Mouse (Mus musculus): ENCODE measurements around the gene Eri3.

Eri3 gene

DNA sequence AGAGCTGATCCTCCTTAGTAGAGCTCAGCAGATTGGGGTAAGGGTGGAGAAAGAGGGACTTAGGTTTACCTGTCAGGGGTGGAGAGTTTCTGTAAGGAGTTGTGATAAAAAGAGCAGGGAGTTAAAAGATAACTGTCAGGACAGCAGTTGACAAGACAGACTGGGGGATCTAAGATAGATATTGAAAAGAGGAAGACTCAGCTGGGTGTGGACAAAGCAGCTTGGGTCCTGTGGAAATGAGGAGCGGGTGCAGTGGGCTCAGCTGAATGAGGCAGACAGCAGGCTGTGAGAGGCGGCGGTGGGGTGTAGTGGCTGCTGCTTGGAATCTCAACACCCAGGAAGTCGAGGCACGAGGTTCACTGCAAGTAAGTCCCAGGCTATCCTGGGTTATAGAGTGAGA, 72.1 kb downstream of the Eri3 start:
- DNase-seq (ENCODE audit: low read depth, low spot score): no peak

DNA sequence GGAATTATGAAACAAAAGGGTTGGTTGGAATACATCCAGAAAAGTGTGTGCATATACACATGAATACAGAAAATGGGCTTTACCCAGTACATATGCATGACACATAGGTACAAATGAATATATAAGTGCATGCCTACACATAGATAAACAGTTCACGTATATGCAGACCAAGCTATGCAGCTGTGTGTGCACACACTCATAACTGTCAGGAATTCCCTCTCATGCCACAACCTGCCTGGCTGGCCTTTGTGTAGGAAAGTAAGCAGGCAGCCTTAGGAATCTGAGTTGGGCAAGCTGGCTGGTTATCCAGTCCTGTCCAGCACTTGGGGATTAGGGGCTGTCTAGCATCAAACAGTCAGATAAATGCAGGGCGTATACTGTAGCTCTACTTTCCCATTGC, 72.9 kb downstream of the Eri3 start:
- no peak for DNase-seq (ENCODE audit: low read depth, low spot score)

DNA sequence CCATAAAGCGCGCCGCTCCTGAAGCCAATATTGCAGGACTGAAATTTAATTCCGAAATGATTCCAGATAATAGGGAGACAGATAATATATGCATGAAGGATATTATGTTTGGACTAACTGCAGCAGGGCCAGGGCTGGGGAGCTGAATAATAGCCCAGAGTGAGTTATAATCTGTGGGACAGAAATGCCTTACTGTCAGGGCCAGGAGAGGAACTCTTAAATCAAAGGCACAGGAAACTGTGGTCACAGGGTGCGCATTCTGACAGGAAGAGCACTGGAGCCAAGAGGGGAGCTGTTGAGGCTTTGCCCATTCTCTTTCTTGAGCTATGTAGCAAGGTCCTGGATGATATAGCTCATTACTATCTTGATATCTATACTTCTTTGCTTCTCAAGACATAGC, 74.5 kb downstream of the Eri3 start:
- DNase-seq (ENCODE audit: low read depth, low spot score): no peak

DNA sequence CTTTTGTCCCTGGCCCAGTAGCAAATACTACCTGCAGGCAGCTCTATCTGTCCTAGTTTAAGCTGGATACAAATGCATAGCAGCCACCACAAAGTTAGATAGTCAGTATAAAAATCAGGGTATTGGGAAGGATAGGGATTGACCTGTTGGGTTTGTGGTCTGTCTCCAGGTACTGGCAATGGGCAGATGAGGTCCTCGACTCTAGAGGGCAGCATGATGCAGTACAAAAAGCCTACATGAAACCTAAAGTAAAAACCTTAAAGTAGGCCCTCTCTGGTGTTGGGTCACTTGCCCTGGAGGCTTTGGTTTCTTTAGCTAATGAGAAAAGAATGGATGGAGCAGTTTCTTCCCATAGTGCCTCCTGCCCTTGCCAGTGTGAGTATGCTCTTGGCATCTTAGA, 78.3 kb downstream of the Eri3 start:
- DNase-seq (ENCODE audit: low read depth, low spot score): no peak

DNA sequence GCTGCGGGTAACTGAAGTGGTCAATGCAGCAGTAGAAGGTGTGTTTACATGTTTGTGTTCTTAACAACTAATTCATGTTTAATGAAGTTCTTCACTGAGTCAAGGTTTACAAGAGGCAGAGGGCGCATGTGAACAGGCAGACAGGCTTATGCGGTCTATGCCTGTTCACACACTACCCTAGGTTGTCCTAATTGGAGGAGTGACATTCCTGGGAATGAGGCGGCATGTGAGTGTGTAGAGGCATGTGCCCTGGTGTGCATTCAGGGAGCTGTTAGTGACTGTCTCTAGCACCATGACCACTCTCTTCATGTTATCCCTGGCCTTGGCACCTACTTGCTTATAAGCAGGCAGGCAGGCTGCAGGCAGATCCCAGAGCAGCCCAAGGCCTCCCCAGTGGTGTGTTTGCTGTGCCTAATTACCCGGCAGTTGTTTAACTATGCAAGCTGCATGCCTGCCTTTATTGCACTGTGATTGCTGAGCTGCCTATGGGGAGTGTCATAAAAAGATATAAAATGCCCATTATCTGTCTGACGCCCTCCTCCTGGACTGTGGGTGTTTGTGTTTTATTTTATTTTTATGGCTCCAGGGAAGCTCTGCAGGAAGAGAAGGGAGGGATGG, 80.0 kb downstream of the Eri3 start:
- DNase-seq (ENCODE audit: low read depth, low spot score): no peak

DNA sequence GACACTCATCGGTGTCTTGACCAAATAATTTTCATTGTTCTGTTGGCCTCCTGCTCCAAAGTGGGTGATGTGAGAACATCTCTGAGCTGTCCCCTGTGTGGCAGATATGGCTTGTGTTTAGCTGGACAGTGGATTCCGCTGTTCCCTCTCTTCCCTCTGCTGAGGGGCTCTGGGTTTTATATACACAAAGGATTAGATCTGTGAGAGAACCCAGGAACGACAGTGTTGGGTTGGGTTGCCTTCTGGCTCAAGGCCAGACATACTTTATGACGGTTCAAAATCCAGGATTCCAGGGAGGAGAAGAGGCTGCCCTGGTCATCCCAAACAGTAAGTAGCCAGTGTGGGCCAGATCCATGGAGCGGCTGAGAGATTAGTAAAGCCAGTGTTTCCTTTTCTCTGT, 83.4 kb downstream of the Eri3 start:
- DNase-seq (ENCODE audit: low read depth, low spot score): no peak

DNA sequence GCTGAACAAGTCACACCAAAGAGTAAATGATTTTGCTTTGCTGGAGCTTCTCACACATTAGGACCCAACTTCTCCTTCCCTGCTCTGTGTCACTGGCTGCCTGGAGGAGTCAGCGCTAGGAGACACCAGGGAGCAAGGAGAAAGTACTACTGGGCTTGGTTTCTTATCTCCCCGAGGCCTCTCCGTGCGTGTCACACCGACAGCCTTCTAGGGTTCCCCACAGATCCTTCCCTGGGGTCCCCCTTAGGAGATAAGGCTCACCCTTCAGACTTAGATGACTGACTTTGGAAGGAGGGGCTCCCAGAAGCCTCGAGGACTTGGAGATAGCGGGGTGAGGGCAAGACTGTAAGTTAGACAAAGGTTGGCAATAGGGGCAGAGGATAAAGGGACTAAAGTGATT, 84.5 kb downstream of the Eri3 start:
- no peak for DNase-seq (ENCODE audit: low read depth, low spot score)

DNA sequence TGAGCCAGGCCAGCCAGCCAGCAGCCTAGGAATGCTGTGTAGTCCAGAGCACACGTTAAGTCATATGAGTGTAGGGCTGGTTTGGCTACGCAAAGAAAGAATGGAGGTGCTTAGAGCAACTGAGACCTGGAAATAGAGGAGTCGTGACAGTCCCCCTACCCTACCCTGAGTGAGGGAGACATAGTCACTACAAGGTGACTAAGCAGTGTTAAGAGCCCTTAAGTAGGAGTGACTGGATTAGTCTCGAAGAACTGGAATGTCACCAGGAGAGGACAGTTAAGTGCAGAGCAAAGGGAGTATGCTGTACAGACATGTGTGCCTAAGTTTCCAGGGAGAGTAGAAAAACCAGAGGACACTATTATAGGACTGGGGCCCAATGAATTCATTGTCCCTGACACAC, 86.0 kb downstream of the Eri3 start:
- no peak for DNase-seq (ENCODE audit: low read depth, low spot score)

DNA sequence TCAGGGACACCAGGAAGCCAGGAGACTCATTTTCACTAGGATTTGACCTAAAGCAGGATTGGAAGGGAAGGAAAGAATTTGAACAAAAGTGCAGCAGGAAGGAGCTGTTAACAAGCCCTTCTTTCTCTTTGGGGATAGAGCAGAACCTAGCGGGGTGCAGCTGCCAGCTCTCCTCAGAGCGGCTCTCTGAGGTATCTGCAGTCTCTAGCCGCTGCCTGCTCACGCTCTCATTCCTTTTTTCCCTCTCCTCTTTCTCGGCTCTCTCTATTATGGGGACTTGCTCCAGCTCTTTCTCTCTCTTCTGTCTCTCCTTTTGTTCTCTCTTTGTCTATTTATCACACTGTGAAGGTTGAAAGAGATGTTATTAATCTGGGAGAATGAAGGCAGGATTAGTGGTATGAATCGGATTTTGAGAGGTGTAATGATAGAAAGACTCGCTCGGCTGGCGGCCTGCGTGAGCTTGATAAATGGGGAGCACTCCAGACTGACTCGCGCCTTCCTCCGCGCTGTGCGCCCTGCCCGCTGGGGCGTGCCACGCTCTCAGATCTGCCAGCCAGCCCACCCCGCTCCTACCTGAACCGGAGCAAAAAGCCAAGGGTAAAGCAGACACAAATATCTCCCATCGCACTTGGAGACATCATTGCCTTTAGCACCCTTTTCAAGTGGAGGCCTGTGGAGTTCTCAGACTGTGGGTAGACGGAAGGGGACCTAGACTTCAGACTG, 86.9 kb downstream of the Eri3 start:
- no peak for DNase-seq (ENCODE audit: low read depth, low spot score)

DNA sequence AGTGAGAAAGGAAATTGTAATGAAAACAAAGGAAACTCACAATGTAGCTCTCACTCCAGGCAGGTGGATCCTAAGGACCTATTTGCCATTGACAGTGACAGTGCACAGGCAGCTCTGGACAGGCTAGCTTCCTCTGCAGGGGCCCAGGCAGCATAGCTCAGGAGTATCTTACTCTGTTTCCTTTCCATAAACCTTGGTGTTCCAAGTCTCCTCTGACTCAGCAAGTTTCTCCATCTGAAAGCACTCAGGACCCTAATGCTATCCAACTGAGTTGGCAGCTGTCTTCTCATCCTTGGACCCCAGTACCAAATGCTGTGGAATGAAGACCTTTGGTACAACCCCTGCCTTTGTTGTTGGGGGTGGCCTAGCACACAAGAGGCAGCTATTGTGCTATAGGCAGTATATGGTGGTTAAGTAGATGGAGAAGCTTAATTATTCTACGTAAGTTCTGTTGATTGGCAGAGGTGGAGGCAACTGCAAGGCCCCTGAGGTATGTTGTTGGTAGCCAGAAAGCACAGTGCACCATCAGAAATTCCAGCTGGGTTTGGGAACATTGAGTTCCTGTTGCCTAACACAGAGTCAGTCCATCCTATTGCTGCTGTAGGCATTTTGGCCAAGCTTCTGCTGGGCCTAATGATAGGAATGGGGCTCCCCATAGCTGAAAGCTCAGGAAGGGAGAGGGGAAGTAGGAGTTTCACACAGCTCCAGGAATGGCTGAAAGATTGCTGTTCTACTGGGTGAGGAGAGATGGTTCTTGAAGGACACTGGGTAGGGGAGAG, 90.9 kb downstream of the Eri3 start:
- DNase-seq (ENCODE audit: low read depth, low spot score): no peak

DNA sequence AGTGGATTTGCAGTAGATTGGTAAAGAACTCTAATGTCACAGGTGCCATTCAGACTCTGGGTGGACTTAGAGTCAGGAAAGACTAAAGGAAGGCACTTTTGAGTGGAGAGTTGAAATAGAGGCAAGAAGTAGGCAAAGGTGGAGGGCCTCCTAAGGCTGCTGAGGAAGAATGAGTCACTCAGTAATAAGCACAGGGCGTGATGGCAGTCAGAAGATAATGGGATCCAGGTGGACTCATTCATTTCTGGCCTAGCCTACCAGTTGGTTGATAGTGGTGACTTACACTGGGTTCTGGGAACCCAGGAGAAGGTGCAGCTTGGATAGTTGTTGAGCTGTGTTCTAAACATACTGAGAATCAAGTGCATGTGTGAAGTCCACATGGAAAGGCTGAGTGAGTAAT, 91.6 kb downstream of the Eri3 start:
- no peak for DNase-seq (ENCODE audit: low read depth, low spot score)

DNA sequence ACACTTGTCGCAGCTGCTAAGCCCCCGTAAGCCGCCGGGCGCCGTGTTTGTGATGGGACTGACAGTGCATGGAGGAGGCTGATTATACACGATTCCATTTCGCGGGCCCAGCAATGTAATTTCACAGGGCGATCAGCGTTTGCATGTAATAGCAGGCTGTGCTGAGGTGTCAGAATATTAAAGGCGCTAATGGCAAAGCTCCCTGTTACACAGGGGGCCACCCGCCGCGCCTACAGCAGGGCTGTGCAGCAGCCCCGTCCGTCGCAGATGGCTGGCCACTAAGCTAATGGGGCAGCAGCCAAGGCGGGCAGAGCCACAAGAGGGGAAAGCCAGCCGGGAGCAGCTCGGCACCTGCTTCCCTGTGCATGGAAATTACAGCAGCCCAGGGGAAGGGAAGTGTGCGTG, 94.9 kb downstream of the Eri3 start:
- peak; percentile 93 for DNase-seq (ENCODE audit: low read depth, low spot score)

DNA sequence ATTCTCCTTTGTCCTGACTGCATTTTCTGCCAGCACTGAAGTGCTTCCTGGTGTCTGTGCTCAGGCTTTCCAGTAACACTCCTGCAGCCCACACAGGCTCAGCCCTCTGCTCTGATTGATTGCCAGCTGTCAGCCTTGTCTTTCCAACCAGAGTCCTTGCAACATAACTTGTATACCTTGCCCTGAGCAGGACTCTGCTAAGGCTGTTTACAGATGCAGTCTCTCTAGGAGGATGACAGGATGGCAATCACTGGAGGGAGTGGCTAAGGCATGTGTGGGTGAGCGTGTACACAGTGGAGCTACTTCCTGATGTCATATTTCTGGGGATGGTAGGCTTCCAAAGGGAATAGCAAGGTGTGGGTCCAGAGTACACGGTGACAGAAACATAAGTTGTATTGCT, 95.7 kb downstream of the Eri3 start:
- DNase-seq (ENCODE audit: low read depth, low spot score): peak; percentile 59

DNA sequence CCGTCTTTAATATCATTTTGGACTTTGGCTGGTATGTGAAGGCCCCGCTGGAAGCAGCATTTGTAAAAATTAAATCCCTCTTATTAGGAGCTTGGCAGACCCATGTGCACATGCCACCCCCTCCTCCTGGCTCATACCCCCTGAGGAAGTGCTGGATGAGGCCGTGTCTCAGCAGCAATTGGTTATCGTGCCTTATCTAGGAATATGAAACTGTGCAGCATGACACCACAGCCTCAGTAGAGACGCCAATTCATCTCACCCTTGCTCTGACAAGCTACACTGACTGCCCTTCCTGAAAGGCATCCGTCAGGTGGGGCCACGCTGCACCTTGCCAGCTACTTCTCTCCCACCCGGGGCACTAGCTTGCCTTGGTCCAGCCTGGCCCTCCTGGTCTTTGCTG, 96.3 kb downstream of the Eri3 start:
- DNase-seq (ENCODE audit: low read depth, low spot score): no peak

DNA sequence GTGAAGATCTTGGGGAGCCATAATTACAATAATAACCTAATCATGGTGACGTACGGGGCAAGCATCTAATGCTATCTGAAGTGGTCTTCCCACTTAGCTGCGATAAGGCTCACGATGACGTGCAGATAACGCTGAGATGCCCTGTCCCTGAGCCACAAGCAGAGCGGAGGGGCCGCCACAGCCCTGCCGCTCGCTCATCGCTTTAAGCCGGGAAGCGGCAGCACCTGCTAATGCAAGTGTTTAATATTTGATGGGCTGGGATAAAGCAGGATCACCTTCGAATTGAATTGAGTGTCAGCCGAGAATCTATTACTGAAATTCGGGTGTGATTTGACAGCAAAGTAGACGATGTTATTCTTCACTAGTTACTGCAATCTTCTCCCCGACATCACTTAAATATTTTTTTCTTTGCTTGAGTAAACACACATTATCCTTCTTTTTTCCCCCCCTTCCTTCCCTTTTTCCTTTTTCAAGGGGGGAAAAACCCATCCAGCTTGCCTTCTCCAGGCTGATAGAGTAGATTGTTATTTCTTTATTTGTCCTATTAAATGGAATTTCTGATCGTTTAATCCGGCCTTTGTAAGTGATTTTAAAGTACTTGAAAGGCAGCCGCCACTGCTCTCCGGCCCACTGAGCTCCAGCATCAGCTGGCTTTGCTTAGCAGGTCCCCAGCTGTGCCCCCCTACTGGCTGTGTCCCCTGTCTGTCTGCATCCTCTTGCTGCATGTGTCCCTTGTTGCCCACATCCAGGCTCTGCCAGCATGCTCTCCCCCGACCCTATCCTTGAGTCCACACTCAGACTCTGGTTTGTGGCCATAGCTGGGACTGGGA, 97.0 kb downstream of the Eri3 start:
- no peak for DNase-seq (ENCODE audit: low read depth, low spot score)

DNA sequence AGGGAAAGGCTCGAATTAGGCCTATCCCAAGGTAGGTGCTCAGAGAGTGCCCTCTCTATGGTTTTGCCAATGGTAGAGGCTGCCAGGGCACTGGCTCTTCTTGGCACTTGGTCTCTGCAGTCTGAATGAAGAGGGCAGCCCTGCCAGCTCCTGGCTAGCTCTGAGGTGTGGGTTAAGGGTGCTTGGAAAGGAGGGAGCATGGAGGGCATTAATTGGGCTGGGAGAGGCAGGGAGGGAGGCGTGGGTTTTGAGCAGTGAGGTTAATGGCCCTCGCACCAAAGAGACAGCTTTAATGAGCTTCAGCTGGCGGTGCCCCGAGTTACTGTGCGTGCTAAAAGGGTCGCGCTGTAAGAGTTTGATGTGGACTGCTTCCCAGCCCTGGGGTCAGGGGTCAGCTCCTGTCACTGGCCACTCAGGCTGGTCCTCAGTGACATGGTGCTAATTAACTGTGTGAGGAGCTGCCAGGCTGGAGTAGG, 101.5 kb downstream of the Eri3 start:
- peak; percentile 48 for DNase-seq (ENCODE audit: low read depth, low spot score)

DNA sequence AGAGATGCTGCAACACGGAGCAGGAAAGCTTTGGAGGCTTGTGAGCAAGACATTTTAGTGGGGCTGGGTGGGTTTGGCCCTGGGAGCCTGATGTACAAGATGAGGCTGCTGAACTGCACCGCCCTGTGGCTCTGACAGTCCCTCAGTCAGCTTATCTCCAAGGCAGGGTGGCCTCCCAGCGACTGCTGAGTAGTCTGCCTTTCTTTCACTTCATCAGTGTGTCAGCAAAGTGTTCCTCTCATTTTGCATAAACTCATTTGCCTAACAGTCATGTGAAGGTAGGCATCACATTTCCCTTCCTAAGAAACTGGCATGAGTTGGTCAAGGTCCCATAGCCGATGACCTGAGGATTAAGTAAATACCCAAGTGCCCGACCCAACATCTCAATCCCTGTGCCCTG, 102.6 kb downstream of the Eri3 start:
- DNase-seq (ENCODE audit: low read depth, low spot score): no peak

DNA sequence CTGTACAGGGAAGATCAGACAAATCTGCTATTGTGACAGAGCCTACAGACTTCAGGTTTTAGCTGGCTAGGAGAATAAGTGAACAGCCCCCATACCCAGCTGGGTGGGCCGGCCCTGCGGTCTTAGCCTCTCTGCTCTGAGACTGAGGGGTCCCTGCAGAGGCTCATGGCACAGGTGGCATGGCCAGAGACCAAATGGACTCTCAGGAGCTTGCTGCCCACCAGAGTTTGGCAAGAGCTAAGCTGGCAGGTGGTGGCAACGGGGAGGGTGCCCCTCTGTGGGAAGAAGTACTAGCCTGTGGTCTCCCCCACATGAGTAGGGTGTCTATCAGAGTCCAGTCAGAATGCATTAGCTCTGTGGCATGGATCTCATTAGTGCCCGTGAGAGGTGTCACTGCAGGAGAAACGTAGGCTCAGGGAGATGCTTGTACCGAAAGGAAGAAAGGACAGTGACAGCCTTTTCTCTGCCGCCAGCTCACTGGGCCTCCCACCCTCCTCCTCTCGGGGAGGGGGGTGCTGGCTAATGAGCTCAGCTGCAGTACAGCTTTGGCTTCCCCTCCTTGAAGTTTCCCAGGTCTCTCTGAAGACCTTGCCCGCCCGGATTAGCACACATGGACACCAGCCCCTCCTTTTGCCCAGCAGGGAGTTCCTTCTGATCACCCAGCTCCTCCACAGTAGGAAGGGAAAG, 104.0 kb downstream of the Eri3 start:
- no peak for DNase-seq (ENCODE audit: low read depth, low spot score)

DNA sequence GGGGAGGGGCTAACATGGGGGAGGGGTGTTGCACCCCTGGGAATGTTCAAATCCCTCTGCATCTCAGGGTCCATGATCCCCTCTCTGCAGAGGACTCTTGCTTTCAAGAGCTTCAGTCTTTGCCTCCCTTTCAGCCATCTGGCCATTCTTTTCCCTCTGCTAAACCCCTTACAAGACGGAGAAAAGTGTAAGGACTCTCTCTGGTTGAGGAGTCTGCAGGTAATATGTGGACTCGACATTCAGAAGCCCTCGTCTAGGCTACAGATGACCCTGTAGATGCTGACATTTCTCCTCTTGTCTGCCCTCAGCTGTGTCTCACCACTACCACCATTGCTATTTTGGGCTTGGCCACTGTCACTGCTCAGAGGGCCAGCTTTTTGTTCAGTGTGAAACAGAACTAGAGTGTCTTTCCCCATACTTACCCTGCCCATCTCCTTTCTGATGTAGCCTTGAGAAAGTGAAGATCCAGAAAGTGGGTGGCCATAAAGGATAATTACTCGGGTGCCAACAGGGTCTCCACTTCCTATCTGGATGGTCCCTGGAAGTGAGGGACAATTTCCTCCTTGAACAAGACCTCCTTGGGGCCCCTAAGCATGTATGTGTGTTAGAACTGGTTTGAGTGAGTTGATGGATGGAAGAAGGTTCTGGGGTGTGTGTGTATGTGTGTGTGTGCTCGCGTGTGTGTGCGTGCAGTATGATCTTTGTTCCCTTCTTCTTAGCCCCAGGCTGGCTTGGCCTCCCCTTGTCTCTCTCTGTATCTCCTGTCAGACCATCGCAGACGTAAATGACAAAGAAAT, 104.7 kb downstream of the Eri3 start:
- DNase-seq (ENCODE audit: low read depth, low spot score): no peak

DNA sequence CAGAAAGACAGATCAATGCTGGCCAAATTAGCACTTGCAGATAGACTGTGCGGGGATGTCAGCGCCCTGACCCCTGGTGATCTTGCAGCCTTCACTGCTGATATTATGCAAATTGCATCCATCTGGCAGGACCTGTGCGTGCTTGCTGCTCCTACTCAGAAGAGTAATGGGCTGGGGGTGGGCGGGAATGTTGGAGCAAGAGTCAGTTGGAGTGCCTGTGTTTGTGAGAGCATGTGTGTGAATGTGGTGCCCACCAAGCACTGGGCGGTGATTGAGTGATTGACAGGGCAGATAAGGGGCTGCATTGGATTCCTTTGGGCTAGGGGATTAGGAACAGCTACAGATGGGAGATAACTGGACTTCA, 105.3 kb downstream of the Eri3 start:
- DNase-seq (ENCODE audit: low read depth, low spot score): no peak

DNA sequence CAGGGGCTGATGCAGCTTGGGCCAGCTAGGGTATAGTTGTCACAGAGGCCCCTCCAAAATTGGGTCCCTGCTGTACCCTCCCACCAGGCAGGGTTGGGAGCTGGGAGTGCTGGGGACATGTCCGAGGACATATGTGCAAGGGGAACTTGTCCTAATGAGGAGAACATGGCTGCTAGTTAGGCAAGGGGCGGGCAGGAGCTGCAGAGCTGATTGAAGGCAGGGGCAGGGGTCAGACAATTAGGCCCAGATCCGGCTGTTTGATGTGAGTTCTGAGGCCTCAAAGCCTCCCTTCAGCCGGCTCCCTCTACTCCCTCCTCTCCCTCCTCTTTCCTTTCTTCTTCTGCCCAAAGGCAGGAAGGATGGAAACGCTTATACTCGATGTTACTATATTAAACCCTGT, 106.8 kb downstream of the Eri3 start:
- no peak for DNase-seq (ENCODE audit: low read depth, low spot score)

Data from brain, adult 2 months (tissue).